Mouse (Mus musculus): ENCODE data around the gene Pam16. TPM values are rescaled to one million over a fixed set of nuclear protein-coding genes. Genes with fewer than 3 reads are reported as not detected.
A peak's percentile ranks its signal among the peaks of the same experiment; 100 is the strongest.

Gene Pam16
- polyA plus RNA-seq, 1 experiment from 2014 or later: 99.1 TPM

DNA sequence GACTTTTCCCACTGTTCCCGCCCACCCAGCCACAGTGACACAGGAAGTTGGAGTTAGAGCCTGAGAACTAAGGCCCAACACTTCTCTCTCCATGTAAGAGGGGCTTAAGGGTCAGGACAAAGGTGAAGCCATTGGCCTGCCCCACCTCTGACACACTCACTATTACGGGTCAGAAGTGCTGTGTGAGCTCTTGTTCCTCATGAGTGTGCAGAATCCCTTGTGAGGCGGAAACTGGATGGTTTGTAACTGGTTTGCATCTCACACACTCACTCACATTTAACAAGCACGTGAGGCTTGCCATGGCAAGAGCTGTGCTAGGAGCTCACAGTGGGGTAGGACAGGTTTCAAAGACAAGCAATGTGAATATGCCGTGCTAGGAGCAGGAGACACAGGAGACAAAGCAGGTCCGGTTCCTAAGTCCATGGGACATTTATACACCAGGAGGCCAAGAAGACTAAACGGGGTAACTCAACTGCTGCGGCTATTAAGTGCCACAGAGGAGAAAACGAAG, 31.8 kb upstream of the Pam16 start:
- Histone ChIP-seq H3K9ac (ENCODE audit: low read length) (no peak overlapping the region), H3K36me3 (ENCODE audit: control insufficient read depth, insufficient read depth, low read length) (no peaks in the 10 kb centered on the region; the same call in 1 of the 2 replicates), H3K9me3 (ENCODE audit: control insufficient read depth, low read length) (no peaks in the 10 kb centered on the region), H3K4me1 (ENCODE audit: control insufficient read depth, insufficient read depth, low read length) (peaks cover 18% of the 10 kb centered on the region), H3K4me3 (ENCODE audit: low read depth, low read length) (no peak overlapping the region), H3K4me2 (no peak overlapping the region), H3K27me3 (ENCODE audit: control insufficient read depth, insufficient read depth, low read length) (no peaks in the 10 kb centered on the region), H3K27ac (ENCODE audit: low read depth, low read length) (peak overlapping the region; percentile 22; the same call in 1 of the 2 replicates)
- DNase-seq (ENCODE audit: low spot score, missing footprints): peak; percentile 70
- 63% methylated on average over 9 of the region's 9 CpGs for WGBS
- no peak for ATAC-seq (ENCODE audit: low FRiP score)

- peak; percentile 87 for DNase-seq (ENCODE audit: low spot score, missing footprints)
- H3K36me3 ChIP-seq (ENCODE audit: control insufficient read depth, insufficient read depth, low read length): no peaks in the 10 kb centered on the region
Measured at GRCm38 (mm10) chr16:4655764-4656570, 31.2 kb upstream of the Pam16 start.

GRCm38 (mm10) chr16:4655251-4655734, 30.5 kb upstream of the Pam16 start:
- ATAC-seq (ENCODE audit: low FRiP score) (no peak), DNase-seq (ENCODE audit: low spot score, missing footprints) (no peak)
- no peaks in the 10 kb centered on the region for H3K27me3 ChIP-seq (ENCODE audit: control insufficient read depth, insufficient read depth, low read length)
- H3K36me3 ChIP-seq (ENCODE audit: control insufficient read depth, insufficient read depth, low read length): no peaks in the 10 kb centered on the region
- no peaks in the 10 kb centered on the region for H3K9me3 ChIP-seq (ENCODE audit: control insufficient read depth, low read length)
- 67% methylated on average over 4 of the region's 4 CpGs for WGBS
- H3K4me3 ChIP-seq (ENCODE audit: low read depth, low read length): no peak overlapping the region
- no peak overlapping the region for H3K4me2 ChIP-seq
- peak overlapping the region; percentile 22; the same call in 1 of the 2 replicates for H3K27ac ChIP-seq (ENCODE audit: low read depth, low read length)
- H3K9ac ChIP-seq (ENCODE audit: low read length): no peak overlapping the region
- peaks cover 18% of the 10 kb centered on the region for H3K4me1 ChIP-seq (ENCODE audit: control insufficient read depth, insufficient read depth, low read length)

More at GRCm38 (mm10) chr16:4655764-4656570, 31.2 kb upstream of the Pam16 start:
- peak; percentile 72 for ATAC-seq (ENCODE audit: low FRiP score)
- H3K4me1 ChIP-seq (ENCODE audit: control insufficient read depth, insufficient read depth, low read length): peaks cover 18% of the 10 kb centered on the region
- 18% methylated on average over 11 of the region's 11 CpGs for WGBS
- no peaks in the 10 kb centered on the region for H3K9me3 ChIP-seq (ENCODE audit: control insufficient read depth, low read length)
- H3K4me2 ChIP-seq: no peak overlapping the region
- no peak overlapping the region for H3K9ac ChIP-seq (ENCODE audit: low read length)
- H3K27ac ChIP-seq (ENCODE audit: low read depth, low read length): peak overlapping the region; percentile 22; the same call in 1 of the 2 replicates
- no peak overlapping the region for H3K4me3 ChIP-seq (ENCODE audit: low read depth, low read length)
- H3K27me3 ChIP-seq (ENCODE audit: control insufficient read depth, insufficient read depth, low read length): no peaks in the 10 kb centered on the region

DNA sequence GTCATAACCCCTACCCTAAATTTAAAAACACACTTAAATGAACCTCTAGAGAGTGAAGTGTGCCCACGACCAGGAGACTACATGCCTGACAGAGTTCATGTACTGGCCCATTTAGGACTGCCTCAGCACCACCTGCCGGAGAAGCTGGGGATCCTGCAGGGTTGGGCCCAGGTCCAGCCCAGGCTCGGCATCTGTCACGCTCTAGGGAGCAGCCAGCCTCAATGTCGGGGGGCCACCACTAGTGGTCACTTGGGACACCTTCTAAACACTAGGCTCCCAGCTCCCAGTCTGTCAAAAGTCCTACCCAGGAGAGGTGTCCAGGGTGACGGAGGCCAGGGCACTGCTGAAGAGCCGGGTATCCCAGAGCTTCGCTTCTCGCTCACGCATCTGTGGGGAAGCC, 29.9 kb upstream of the Pam16 start:
- ATAC-seq (ENCODE audit: low FRiP score): no peak
- Histone ChIP-seq H3K4me2 (no peak overlapping the region), H3K9me3 (ENCODE audit: control insufficient read depth, low read length) (no peaks in the 10 kb centered on the region), H3K27ac (ENCODE audit: low read depth, low read length) (no peak overlapping the region), H3K4me1 (ENCODE audit: control insufficient read depth, insufficient read depth, low read length) (peaks cover 18% of the 10 kb centered on the region), H3K36me3 (ENCODE audit: control insufficient read depth, insufficient read depth, low read length) (no peaks in the 10 kb centered on the region), H3K4me3 (ENCODE audit: low read depth, low read length) (no peak overlapping the region), H3K9ac (ENCODE audit: low read length) (no peak overlapping the region), H3K27me3 (ENCODE audit: control insufficient read depth, insufficient read depth, low read length) (no peaks in the 10 kb centered on the region)
- DNase-seq (ENCODE audit: low spot score, missing footprints): peak; percentile 79
- 83% methylated on average over 10 of the region's 10 CpGs for whole genome bisulfite sequencing

DNA sequence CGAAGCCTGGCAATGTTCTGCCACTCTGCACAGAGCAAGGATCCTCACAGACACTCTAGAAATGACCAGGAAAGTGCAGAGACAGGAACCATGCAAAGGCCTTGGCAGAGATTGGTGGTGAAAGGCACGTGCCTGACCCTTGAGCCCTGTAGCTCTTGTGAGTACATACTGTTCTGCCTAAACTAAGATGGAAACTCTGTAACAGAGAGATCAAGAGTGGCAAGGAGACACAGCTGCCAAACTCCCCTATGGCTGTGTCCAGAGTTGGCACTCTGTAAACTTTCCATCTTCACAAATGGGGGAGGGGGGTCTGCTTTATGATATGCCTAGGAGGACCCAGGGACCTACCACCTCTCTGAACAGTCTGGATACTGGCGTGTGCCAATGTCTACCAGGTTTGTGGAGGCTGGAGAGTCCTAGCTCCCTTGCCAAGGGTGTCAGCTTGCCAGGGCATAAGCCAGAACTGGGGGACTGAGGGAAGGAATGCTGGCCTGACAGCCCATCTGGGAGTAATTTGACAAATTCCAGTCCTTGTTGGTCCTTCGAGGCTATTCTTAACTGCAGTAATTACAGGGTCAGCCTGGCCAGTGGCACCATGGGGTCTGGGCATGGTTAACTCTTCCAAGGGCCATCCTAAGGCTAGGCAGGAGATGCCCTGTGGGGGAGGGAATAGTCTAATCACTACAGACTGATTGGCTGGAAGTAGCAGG, 28.1 kb upstream of the Pam16 start:
- Histone ChIP-seq H3K27me3 (ENCODE audit: control insufficient read depth, insufficient read depth, low read length) (no peaks in the 10 kb centered on the region), H3K36me3 (ENCODE audit: control insufficient read depth, insufficient read depth, low read length) (no peaks in the 10 kb centered on the region), H3K9ac (ENCODE audit: low read length) (no peak overlapping the region), H3K4me1 (ENCODE audit: control insufficient read depth, insufficient read depth, low read length) (peaks cover 15% of the 10 kb centered on the region), H3K27ac (ENCODE audit: low read depth, low read length) (no peak overlapping the region), H3K4me3 (ENCODE audit: low read depth, low read length) (no peak overlapping the region), H3K4me2 (no peak overlapping the region), H3K9me3 (ENCODE audit: control insufficient read depth, low read length) (no peaks in the 10 kb centered on the region)
- peak; percentile 53 for DNase-seq (ENCODE audit: low spot score, missing footprints)
- 78% methylated on average over 4 of the region's 4 CpGs for WGBS
- no peak for ATAC-seq (ENCODE audit: low FRiP score)

DNA sequence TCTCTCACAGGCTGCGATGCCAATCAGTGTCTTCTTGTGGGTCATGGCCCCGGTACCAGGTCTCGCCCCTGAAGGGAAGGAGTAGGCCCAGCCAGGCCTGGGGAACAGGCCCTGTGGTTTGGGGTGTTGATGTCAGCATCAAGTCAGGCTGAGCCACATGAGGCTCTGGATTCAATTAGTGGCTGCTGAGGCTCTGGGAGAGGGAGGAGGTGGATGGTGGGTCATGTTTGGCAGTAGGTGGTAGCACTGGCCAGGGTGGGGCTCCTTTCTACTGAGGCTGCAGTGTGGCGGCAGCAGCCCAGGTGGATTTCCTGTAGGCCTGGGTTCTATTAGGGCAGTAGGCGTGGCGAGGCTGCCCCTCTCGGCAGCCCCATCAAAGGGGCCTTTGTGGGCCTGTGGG, 26.8 kb upstream of the Pam16 start:
- Histone ChIP-seq H3K4me2 (no peak overlapping the region), H3K27ac (ENCODE audit: low read depth, low read length) (no peak overlapping the region), H3K27me3 (ENCODE audit: control insufficient read depth, insufficient read depth, low read length) (no peaks in the 10 kb centered on the region), H3K36me3 (ENCODE audit: control insufficient read depth, insufficient read depth, low read length) (no peaks in the 10 kb centered on the region; the same call in 1 of the 2 replicates), H3K9ac (ENCODE audit: low read length) (no peak overlapping the region), H3K4me1 (ENCODE audit: control insufficient read depth, insufficient read depth, low read length) (peaks cover 15% of the 10 kb centered on the region), H3K9me3 (ENCODE audit: control insufficient read depth, low read length) (no peaks in the 10 kb centered on the region), H3K4me3 (ENCODE audit: low read depth, low read length) (no peak overlapping the region)
- WGBS: 78% methylated on average over 7 of the region's 7 CpGs
- peak; percentile 78 for DNase-seq (ENCODE audit: low spot score, missing footprints)
- no peak for ATAC-seq (ENCODE audit: low FRiP score)

DNA sequence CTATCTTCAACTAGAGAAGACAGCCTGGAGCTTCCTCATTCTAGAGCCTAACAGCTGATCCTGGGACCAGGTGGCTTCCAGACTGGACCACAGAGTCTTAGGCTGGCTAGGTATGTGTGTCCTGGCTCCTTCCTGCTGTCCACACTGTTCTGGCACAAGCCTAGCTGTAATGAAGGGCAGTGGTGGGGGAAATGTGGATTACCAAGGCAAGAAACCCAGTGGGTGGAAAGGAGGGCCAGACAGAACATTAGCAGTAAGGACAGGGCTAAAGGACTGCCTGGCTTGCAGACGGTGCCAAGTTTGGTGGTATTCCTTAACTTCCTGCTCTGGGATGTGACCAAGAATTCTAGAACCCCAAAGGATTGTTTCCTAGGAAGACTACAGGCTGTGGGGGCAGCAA, 26.3 kb upstream of the Pam16 start:
- H3K27me3 ChIP-seq (ENCODE audit: control insufficient read depth, insufficient read depth, low read length): no peaks in the 10 kb centered on the region
- no peak overlapping the region for H3K4me2 ChIP-seq
- peaks cover 10% of the 10 kb centered on the region for H3K4me1 ChIP-seq (ENCODE audit: control insufficient read depth, insufficient read depth, low read length)
- H3K27ac ChIP-seq (ENCODE audit: low read depth, low read length): no peak overlapping the region
- ATAC-seq (ENCODE audit: low FRiP score): no peak
- no peak overlapping the region for H3K9ac ChIP-seq (ENCODE audit: low read length)
- DNase-seq (ENCODE audit: low spot score, missing footprints): peak; percentile 53
- H3K36me3 ChIP-seq (ENCODE audit: control insufficient read depth, insufficient read depth, low read length): no peaks in the 10 kb centered on the region; the same call in 1 of the 2 replicates
- no peak overlapping the region for H3K4me3 ChIP-seq (ENCODE audit: low read depth, low read length)
- no peaks in the 10 kb centered on the region for H3K9me3 ChIP-seq (ENCODE audit: control insufficient read depth, low read length)
- 77% methylated on average over 1 of the region's 1 CpGs for WGBS

- Histone ChIP-seq H3K9ac (ENCODE audit: low read length) (no peak overlapping the region), H3K4me3 (ENCODE audit: low read depth, low read length) (no peak overlapping the region), H3K36me3 (ENCODE audit: control insufficient read depth, insufficient read depth, low read length) (no peaks in the 10 kb centered on the region; the same call in 1 of the 2 replicates), H3K27me3 (ENCODE audit: control insufficient read depth, insufficient read depth, low read length) (no peaks in the 10 kb centered on the region), H3K27ac (ENCODE audit: low read depth, low read length) (no peak overlapping the region), H3K9me3 (ENCODE audit: control insufficient read depth, low read length) (no peaks in the 10 kb centered on the region), H3K4me1 (ENCODE audit: control insufficient read depth, insufficient read depth, low read length) (peaks cover under 1% of the 10 kb centered on the region; the same call in 1 of the 2 replicates), H3K4me2 (no peak overlapping the region)
- DNase-seq (ENCODE audit: low spot score, missing footprints): peak; percentile 68
- ATAC-seq (ENCODE audit: low FRiP score): no peak
- 81% methylated on average over 3 of the region's 3 CpGs for WGBS
Measured at GRCm38 (mm10) chr16:4650161-4650560, 25.4 kb upstream of the Pam16 start.

DNA sequence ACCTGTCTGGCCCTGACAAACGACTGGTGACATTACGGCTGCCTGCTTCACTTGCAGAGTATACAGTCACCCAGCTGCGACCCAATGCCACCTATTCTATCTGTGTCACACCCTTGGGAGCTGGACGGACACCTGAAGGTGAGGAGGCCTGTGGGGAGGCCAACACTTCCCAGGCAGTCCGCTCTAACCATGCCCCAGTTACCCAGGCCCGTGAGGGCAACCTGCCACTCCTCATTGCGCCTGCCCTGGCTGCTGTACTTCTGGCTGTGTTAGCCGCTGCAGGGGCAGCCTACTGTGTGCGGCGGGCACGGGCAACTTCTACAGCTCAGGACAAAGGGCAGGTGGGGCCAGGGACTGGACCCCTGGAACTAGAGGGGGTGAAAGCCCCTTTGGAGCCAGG, 24.9 kb upstream of the Pam16 start:
- no peaks in the 10 kb centered on the region for H3K4me1 ChIP-seq (ENCODE audit: control insufficient read depth, insufficient read depth, low read length)
- no peak overlapping the region for H3K27ac ChIP-seq (ENCODE audit: low read depth, low read length)
- H3K36me3 ChIP-seq (ENCODE audit: control insufficient read depth, insufficient read depth, low read length): no peaks in the 10 kb centered on the region; the same call in 1 of the 2 replicates
- no peak overlapping the region for H3K4me3 ChIP-seq (ENCODE audit: low read depth, low read length)
- no peak for ATAC-seq (ENCODE audit: low FRiP score)
- H3K9me3 ChIP-seq (ENCODE audit: control insufficient read depth, low read length): no peaks in the 10 kb centered on the region
- no peak overlapping the region for H3K9ac ChIP-seq (ENCODE audit: low read length)
- peak; percentile 41 for DNase-seq (ENCODE audit: low spot score, missing footprints)
- WGBS: 93% methylated on average over 11 of the region's 11 CpGs
- no peaks in the 10 kb centered on the region for H3K27me3 ChIP-seq (ENCODE audit: control insufficient read depth, insufficient read depth, low read length)
- no peak overlapping the region for H3K4me2 ChIP-seq

All from midbrain, embryonic 11.5 days (tissue).